Comparison of ENCODE assay signal across 25 mouse cellular contexts in the genomic region with DNA sequence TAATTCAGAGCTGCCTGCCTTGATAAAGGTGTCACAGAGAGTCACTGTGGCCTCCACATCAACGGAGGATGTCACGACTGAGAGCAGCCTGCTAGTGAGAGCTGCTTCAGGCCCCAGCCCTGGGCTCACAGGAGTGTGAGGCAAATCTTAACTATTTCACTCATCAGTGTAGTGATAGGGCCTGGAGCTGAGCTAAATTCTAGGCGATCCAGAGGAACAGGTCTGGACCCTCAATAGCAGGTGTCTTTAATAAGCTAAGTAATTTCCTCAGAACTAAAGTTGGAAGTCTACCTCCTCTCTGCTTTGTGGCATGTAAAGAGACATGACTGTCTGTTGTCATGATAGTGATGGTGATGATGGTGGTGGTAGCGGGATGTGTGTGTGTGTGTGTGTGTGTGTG.
"Had no signal": no experiment of that assay in that cellular context is flagged by ENCODE, and none has a peak within 500 bp of the region (broad histone marks: within the 10 kb centered on the region; RNA-seq: fewer than 3 reads in every experiment).

No protein-coding gene starts in this region.

- H3K36me3 ChIP-seq: kidney, embryonic 15.5 days; limb, embryonic 12.5 days; liver, embryonic 12.5 days; liver, embryonic 15.5 days; lung, embryonic 15.5 days; midbrain, embryonic 10.5 days; midbrain, embryonic 15.5 days; neural tube, embryonic 12.5 days; neural tube, embryonic 15.5 days had no signal

- H3K4me3 ChIP-seq: kidney, embryonic 15.5 days; left cerebral cortex, adult 2 months; limb, embryonic 12.5 days; liver, embryonic 12.5 days; liver, embryonic 15.5 days; lung, embryonic 15.5 days; megakaryocyte, embryonic 14.5 days; midbrain, embryonic 10.5 days; midbrain, embryonic 15.5 days; neural tube, embryonic 12.5 days; neural tube, embryonic 15.5 days had no signal

- H3K9me3 ChIP-seq: kidney, embryonic 15.5 days; limb, embryonic 12.5 days; liver, embryonic 12.5 days; liver, embryonic 15.5 days; lung, embryonic 15.5 days; megakaryocyte, embryonic 14.5 days; midbrain, embryonic 10.5 days; midbrain, embryonic 15.5 days; neural tube, embryonic 12.5 days; neural tube, embryonic 15.5 days had no signal

- H3K27me3 ChIP-seq: limb, embryonic 12.5 days; lung, embryonic 15.5 days; midbrain, embryonic 15.5 days; neural tube, embryonic 12.5 days had no signal

- H3K9ac ChIP-seq: kidney, embryonic 15.5 days; limb, embryonic 12.5 days; liver, embryonic 12.5 days; liver, embryonic 15.5 days; lung, embryonic 15.5 days; midbrain, embryonic 15.5 days; neural tube, embryonic 12.5 days; neural tube, embryonic 15.5 days had no signal

- H3K4me2 ChIP-seq: kidney, embryonic 15.5 days; limb, embryonic 12.5 days; liver, embryonic 12.5 days; liver, embryonic 15.5 days; lung, embryonic 15.5 days; midbrain, embryonic 15.5 days; neural tube, embryonic 12.5 days; neural tube, embryonic 15.5 days had no signal

- DNase-seq: kidney, adult 8-10 months; kidney, postnatal 10 days; kidney, postnatal 36 days; layer of hippocampus, postnatal 36 days; liver; lung, adult 18-20 months; lung, postnatal 14 days; right cerebral cortex, adult 18-20 months; right cerebral cortex, postnatal 14 days; right cerebral cortex, postnatal 4 days; thymus, adult 2 months; thymus, postnatal 14 days; thymus, postnatal 4 days had no signal

- ATAC-seq: liver, embryonic 12.5 days; midbrain, embryonic 15.5 days had no signal

- H3K27ac ChIP-seq: kidney, embryonic 15.5 days; left cerebral cortex, adult 2 months; liver, embryonic 12.5 days; liver, embryonic 15.5 days; lung, embryonic 15.5 days; midbrain, embryonic 10.5 days; midbrain, embryonic 15.5 days; neural tube, embryonic 12.5 days; neural tube, embryonic 15.5 days; stomach, postnatal 0 days had no signal
